Mouse (Mus musculus) frontal cortex, postnatal 25 days (tissue): ENCODE results near the gene Mbl1.
A peak's percentile ranks its signal among the peaks of the same experiment; 100 is the strongest.

Source experiments
- DNase-seq, 2 experiments: peaks; one replicate each; pipeline ENCODE4 v3.0.0; 2022; ENCODE audit warnings: low spot score in 2 of 2

Mbl1 gene

DNA sequence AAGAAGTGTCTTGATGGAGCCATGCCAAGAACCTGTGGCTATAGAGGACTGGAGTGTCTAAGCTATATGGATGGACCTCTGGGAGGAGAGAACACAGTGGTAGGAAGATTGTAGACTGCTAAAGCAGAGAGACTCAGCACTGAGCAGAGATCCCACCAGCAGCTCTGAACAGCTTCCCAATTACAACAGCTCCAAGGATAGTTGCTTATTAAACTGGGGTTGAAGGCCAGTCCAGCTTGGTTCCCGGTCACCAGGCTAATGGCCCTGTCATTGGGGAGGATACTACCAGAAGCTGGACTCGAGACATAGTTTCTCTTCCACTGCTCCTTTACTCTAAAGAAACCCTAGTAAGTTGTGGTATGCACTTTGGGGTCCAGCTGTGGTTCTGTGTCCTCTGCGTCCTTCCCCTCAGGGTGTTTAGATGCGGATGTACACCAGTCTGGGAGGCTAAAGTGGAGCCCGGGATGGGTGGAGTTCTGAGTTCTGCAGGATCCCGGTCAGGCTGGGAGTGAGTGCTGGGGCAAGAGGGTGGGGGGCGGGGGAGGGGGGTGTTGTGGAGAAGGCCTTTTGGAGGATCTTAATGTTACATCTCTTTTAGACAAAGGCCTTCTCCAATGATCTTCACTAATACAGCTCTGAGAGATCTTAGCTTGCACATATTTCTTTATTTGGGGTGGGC, at the start of gene Mbl1:
Mbl1 (plus strand) TSS at position 239 of the 679 bp plus-strand sequence.
- DNase-seq: no peak

DNA sequence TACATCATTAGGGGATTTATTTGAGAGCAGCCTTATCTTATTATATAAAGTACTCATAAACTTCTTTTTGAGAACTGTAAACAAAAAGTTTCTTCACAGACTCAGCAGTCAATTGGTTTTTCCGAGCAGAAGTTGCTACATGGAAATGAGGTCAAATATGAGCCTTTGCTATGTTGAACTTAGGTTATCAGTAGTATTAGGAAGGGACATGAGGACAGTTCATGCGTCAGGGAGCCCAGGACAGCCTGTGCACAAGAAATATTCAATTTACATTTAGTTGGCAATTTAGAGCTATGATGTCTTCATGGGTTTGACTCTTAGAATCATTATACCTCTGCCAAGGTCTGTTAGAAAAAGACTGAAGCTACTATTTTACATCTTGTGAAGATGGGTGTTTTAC, 49.0 kb upstream of the Mbl1 start:
- no peak for DNase-seq

DNA sequence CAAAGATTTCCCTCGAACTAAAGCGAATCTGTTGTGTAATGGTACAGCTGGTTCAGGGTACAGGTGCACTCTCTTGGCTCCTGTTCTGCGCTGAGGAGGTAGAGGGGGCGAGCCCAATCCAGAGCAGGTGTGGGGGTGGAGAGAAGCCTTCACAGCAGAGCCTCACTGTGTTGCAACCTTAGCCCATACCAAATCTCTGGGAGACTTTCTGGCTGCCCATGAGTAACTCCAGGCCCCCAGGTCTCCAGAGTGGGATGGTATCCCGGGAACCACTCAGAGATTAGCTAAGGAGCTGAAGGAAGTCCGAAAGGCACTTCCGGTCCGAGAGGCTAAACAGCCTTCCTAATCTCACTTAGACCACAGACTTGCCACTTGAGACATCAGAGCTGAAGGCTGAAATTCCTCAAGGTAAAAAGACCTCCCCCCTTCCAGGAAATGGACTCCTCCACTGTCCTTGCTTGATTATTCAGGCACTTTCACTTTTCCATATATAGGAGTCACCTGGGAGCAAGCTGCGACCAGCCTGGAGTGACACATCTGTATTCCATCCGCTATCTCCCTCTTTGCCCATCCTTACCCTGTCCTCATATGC, 46.3 kb upstream of the Mbl1 start, which contains the start of gene Mat1a:
Mat1a (plus strand) TSS at position 183 of the 592 bp plus-strand sequence.
- DNase-seq: no peak

DNA sequence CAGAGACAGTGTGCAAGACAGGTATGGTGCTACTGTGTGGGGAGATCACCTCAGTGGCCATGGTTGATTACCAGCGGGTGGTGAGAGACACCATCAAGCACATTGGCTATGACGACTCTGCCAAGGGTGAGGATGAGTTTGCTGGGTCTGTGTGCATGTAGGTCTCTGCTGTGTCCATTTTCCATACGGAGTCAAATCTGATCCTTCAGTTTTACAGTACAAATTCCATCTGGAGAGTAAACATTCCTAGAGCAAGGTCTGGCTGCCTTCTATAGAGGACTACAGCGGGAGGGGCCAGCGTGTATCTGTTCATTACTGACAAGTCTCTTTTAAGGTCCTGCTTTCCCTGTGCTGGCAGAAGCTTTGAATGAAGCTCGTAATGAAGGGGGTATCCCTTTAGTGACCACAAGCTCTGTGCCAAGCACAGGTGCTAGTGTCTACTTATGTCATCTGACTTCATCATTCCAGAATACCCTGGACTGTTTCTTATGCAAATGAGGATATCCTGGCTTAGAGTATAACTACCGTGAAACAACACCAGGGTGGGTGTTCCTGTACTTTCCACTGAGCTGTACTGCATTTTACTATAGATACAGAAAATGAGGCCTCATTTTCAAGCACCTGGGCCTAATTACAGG, 40.1 kb upstream of the Mbl1 start:
- DNase-seq: no peak

DNA sequence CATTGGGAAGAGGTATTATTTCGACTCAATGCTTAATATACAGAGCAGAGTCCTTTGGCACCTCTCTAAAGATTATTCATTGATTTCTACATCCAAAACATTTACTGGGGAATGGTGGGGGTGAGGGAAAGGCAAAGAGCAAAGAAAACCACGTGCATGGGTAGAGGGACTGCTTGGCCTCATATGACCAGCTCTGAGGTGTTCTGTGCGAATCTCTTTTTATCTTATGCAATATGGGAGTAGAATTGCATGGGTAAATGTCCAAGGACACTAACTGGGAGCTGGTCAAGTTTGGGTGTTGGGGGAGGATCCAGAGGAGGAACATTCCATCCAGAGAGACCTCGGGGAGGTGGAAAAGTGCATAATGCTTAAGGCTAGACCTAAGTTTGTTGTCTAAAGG, 38.3 kb upstream of the Mbl1 start:
- no peak for DNase-seq

DNA sequence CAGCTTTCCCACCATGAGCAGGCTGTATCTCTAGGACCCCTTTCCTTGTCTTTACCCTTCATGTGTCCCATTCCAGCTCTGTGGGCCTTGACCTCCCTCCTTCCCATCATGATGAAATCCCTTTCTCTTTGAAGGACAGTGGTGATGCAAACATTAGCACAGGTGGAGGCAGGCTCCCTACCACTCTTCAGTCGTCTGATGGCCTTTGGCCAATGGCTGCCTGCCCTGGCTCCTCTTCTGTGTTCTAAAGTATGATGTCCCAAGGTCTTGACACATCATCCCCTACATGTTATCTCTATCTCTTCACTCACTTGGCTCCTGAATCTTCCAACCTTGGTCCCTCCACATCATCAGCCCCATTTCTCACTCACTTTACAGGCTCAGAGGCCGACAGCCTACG, 35.0 kb upstream of the Mbl1 start:
- DNase-seq: no peak

DNA sequence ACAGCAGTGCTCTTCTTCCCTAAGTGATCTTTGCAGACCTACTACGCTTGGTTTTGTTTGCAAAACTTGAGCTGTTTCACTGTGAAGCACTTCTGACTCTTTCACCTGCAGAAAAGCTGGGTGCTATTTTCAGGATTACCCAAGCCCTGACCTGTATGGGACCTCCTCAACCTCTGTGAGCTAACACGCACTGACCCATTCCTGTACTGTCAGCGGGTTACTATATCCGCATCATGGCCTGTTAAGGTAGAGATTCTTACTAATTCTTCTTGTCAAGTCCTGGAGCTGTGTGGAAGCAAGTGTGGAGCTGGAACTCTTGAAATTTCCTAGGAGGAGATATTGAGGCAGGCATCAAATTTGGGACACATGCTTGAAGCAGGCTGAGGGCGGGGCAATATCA, 26.6 kb upstream of the Mbl1 start:
- no peak for DNase-seq

DNA sequence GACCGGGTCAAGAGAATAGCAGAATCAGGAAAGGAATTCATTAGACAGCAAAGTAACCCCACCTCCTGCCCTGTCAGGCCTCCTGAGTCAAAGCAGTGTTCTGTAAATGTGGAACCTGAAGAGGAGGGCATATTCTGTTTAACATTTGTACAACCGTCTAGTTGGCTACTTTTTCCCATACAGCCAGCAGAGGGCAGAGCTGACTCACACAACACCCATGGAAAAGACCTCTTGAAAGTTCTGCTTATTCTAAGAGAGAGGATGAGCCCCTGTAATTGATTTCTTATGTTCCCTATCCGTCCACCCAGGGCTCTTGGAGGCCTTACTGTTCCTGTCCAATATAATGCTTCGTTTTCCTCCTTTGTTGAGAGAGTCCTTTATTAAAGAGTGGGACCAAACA, 23.3 kb upstream of the Mbl1 start:
- DNase-seq: peak; percentile 8 to 9

DNA sequence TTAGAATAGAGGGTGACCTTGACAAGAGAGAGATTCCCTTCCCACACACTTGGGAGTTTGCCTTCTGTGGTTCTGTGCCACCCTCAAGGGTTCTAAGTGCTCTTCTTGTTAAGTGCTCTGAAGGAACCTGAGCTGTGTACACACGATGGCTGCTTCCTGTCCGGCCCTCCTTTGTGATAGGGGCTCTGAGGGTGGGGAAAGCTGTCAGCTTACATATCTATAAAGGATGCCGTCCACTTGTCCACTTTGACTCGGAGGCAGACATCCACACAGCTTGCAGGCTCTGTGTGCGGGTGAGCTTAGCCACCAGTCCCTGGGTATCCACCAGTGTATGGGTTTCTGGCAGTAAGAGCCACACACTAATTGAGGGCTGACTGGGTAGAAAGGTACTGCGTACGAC, 19.7 kb upstream of the Mbl1 start, which contains the start of gene Sftpa1:
Sftpa1 (plus strand) TSS at position 243 of the 400 bp plus-strand sequence.
- DNase-seq: no peak

DNA sequence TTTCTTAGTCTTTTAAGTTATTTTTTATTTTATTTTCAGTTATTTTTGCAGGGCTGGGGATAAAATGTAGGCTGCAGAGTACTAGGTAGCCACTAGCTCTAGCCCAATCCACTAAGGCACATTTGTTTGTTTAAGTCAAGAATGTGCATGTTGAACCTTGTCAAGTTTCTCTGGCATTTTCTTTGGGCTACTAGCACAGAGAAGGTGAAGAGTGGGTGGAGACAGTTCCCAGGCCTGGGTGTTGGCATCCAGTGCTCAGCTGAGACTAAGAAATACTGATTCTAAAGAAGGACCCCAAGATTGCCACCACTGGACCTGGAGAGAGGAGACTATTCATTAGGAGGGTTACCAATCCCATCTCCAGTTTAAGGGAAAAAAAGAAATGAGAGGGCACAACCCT, 14.3 kb upstream of the Mbl1 start:
- DNase-seq: no peak

DNA sequence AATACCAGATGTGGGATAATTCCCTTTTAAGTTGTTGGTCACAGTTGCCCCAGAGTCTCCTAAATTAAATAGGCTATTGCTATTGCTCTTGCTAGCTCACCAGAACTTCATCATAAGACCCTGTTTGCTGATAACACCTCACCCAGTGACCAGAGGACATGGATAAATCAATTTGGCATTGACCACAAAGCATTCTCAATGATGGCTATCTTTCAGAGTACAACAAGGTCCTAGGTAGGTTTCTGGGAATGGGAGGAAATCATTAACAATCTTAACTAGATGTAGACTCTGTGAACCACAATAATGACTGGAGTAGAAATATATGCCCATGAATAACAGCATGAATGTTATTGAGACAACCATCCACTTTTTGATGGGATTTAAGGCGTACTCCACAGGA, 10.6 kb upstream of the Mbl1 start:
- no peak for DNase-seq

DNA sequence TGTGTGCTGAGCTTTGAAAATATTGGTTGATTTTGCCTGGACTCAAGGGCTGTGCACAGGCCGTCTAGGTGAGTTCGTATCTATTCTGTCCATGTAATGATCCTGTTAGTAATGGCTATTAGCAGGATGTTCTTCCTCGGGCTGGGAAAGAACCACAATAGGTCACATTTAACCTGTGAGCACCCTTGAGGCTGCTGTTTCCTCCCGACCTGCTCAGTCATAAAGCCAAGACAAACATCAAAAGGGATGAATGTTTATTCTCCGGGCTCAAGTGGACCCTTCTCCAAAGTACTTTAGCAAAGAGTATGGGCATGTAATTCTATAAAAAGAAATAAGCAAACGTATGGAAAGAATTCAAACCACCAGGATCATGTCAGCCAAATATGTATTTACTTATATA, 5.2 kb upstream of the Mbl1 start:
- no peak for DNase-seq

DNA sequence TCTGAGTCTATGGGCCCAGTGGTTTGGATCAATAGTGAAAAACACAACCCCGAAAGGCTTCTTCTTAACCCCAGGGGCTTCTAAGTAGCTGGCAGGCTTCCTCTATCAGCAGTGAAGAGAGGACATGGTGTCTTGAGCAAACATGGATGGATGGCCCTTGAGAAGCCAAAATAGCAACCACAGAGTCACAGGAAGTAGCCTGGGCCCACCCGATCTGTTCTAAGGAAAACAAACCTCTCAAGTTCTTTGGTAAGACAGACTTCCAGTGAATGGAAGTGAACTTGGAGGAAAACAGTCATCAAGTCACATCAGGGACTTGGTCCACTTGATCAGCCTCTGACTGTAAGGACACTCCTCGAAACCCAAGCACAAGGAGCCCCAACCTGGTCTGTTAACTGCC, 4.3 kb upstream of the Mbl1 start:
- DNase-seq: no peak

DNA sequence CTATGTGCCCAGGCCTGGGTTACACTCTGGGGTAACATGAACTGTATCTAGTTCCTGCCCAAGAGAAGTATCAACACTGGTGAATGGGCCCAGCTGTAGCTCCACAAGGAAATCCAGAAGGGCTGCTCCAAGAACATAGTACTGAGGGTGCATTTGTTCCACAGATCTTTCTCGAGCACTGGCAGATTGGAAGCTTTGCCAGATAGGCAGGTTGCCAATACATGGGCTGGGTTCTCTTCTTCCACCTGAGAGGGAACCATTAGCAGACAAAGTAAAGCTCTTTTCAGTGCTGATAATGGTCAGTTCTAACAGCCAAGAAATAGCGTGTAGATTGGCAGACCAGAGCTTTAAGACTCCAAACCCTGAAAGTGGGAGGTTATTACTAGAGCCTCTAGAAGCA, 3.9 kb upstream of the Mbl1 start:
- DNase-seq: no peak

DNA sequence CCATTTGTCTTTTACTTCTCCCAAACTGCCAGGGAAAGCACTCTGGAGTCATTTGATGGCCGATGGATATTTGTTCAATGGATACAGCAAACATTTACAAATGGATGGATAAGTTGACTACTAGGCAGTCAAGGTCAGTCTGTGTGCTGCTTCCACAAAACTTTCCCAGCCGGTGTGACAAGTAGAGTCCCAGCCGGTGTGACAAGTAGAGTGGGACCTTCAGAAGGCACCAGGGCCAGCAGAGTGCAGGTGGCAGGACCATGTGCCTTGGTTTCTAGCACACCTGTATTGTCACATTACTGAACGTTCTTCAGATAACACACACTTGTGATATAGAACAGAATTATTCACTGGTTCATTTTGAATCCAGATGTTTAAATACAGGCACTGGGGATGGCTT, 8.8 kb downstream of the Mbl1 start:
- no peak for DNase-seq

DNA sequence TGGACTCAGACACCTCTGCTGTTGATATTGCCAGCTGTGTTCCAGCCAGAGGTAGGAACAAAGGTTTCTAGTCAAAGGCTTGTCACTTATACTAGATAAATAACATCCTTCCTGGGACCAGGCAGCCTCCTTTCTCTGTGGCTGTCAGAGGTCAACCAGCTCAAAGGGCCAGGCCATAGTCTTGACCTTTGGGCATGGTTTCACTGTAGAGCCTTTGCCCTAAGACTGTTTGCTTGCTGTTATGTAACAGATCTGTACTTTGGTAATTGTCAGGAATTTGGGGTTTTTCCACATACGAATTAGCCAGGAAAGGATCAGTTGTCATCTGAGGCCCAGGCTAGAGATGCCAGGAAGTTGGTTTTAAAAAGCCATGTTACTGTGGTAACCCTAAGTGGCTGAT, 9.5 kb downstream of the Mbl1 start:
- no peak for DNase-seq

DNA sequence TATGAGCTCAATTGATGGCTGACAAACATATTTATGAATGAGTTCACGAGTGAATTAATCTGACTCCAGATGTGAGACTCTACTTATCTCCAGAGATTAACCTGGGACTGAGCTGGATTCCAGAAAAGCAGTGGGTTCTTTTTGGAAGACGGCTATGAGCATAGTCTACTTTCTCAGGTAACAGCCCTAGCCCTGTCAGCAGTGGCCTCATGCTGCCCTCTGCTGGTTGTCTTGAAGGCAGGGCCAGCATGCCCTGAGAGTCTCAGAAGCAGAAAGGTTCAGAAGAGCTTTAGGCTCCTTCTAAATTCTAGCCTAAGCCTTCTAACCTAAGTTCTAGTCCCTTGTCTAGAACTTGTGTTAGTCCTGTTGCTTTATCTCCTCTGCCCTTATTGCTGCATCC, 11.4 kb downstream of the Mbl1 start:
- peak; percentile 4 to 11 for DNase-seq

DNA sequence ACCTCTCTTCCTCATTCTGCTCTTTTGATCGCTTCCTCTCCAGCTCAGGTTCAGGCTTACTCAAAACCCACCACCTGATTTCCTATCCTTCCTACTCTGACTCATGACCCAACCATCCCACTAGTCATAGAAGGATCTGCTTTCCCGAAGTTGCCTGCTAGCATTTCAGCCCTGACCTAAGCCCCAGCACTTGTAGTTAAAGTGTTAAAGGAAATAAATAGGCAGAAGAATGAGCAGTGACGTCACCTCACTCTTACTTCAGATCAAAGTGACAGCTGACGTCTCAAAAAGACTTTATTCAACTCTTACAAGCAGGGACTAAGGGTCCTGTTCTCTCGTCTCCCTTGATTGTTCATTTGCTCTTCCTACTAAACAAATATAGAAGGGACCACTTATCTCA, 16.0 kb downstream of the Mbl1 start:
- no peak for DNase-seq

DNA sequence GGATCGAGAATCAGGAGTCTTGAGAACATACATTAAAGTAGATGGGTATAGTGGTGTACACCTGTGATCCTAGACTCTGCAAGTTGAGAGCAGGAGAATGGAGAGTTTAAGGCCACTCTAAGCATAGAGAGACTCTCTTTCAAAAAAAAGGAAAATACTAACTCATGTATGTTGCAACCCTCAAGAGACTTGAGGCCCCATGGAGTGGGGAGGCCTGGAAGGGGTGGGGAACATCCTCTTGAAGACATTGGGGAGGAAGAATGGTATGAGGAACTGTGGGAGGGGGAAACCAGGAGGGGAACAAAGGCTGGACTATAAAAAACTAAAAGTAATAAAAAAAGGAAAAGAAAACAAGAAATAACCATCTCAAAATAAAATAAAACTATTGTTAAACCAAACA, 17.3 kb downstream of the Mbl1 start:
- DNase-seq: no peak

DNA sequence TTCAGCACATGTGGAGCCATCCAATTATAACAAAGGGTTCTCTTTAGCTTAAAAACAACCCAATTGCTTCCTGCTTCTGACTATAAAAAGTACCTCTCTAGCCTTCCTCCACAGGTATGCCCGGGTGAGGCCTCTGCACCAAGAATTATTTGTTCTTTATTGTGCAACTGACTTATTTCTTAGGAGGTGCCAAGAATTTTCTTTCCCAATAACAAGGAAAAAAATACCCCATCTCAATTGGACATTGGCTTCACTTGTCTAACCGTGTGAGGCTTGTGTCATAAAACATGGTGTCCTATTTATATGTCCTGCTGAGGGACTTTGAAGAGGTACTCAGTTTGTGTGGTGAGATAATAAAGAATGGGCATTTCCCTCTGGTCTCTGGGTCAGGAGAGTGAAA, 19.3 kb downstream of the Mbl1 start:
- no peak for DNase-seq

DNA sequence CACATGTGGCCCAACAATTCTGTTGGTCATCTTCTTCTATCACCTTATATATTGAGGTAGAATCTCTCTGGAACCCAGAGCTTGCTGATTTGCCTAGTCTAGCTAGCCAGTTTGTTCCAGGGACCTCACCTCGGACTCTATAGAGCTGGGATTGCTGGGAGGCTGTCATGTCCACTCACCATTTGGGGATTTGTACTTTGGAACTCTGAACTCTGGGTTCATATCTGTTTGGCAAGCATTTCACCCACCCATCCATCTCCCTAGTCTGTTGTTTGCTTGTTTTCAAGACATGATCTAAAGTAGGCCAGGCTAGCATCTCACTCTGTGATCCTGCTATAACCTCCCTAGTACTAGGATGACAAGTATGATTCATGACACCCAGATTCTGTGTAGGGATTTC, 23.5 kb downstream of the Mbl1 start:
- no peak for DNase-seq

DNA sequence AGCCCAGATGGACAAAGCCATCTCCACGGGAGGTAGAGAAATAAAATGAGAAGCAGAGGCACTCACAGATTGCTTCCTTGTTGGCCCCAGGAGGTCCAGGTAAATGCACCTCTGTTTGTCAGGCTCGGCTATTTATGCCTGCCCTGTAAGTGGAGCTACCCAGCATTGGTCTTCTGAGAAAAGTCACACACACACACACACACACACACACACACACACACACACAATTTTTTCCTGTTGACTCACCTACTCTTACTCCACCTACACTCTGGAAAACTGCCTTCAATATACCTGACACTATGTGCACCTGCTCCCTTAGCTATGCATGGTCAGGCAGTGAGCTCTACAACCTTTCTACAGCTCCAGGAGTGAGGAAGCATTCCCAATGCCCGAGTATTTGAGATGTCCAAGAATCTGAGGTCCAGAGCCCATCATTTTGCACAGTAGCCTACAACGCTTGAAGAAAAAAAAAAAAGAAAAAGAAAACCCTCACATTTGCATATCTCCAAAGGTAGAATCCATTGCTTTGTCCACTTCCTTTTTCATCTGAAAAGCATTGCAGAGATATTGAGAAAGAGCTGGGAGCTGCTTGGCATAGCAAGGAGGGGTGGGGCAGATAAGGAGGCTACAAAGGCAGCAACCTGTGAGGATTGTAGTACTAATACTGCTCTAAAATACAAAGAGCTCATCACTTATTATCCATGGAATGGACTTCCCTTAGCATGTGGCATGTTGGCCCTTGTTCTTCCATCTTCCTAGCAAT, 34.0 kb downstream of the Mbl1 start, which contains the start of gene Sftpd:
Sftpd (minus strand) TSS at position 91 of the 763 bp plus-strand sequence.
- no peak for DNase-seq
